Mouse (Mus musculus) kidney, adult 8-10 months (tissue): Measurements from ENCODE around the gene Pard3b.

ENCODE experiments used
- DNase-seq, 2 experiments: peaks; one replicate each; pipeline ENCODE4 v3.0.0; 2022

Pard3b gene

DNA sequence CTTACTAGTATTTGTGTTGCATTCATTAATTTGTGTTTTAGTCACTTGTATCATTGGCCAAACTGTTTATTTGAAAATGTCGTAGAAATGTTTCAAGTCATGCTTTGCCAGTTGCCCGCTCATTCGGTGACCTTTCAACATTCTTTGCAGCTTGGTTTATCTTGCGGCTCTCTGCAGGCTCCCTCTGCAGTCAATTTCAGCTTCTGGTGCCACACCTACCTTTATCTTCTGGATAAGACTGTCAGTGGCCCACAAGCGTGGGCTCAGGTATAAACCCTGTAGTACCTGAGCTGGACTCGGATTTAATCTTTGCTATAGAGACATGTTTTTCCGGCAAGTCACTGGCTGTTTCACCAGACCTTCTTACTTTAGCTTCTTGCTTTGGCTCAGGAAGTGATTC lies 456.3 kb downstream of the Pard3b start:
- DNase-seq: no peak

DNA sequence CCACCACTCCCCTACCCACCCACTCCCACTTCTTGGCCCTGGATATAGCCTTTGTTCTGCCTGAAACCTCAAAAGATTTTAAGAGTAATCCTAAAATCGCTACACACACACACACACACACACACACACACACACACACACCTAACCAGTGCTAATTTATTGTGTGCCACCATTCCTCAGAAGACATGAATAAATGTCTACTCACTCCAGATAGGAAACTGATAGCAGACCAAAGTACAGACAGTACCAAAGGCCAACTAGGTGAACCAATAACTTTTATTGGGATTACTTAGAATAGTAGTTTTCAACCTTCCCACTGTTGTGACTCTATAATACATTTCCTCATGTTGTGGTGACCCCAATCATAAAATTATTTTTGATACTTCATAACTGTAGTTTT lies 483.8 kb downstream of the Pard3b start:
- no peak for DNase-seq

DNA sequence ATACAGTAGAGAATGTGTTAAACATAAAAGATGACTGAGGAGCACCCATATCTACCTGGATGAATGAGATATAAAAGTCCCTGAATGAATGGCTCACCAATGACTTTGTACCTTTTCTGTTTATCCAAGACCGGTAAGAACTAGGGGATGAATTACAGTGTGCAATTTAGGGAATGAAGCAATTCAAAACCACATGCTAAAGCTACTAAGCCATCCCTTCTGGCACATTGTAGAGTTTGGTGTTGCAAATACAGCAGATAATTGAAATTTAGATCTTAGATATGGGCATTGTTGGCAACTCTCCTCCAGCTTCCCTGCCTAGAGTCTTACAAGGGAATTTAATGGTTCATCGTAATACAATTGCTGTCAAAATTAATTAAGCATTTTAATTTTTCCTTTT lies 490.6 kb downstream of the Pard3b start:
- no peak for DNase-seq

DNA sequence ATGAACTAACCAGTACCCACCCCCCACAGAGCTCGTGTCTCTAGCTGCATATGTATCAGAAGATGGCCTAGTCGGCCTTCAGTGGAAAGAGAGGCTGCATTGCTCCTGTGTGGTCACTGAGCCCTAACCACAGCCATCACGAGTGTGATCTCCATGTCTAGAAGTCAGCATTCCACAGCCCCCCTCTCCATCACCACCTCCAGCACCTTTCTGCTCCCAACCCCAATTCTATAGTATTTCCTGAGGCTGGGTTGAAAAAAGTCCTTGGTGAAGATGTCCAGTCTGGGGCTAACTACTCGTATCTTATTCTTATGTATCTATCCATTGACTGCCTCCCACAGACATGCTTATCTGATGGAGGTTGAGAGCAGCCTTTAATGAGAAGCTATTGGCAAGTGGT lies 509.5 kb downstream of the Pard3b start:
- no peak for DNase-seq

DNA sequence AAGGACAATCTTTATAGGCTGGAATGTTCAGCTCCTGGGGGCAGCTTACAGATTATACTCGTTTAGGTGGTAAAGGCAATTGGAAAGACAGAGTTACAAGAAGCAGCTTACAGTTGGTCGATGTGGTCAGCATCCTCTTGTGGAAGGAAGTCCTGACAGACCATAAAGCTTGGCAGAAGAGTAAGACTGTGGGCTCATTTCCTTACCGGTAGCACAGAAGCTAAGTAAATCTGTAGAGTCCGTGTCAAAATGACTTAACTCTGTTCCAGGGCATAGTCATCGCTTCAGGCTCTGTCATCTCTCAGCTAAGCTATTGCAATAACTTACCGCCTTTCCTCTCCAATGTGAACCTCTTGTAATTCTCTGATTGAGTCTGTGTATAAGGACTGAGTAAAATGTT lies 510.2 kb downstream of the Pard3b start:
- no peak for DNase-seq

DNA sequence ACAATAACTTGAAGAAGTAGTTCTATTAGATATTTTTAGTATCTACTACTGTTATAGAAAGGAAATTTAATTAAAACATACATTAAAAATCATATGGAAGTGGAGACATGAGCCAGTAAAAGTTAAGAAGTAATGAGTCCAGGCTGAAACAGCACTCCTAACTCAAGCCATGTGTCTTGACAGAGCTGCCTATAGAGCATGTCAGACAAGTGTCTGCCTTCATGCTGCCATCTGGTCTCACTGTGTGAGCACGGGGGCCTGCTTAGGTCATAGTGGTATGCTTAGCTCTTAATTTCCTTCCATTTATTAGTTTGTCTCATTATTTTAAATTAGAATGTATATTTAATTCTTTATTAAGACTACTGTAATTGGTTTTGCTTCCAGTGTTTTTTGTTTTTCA lies 517.3 kb downstream of the Pard3b start:
- DNase-seq: no peak

DNA sequence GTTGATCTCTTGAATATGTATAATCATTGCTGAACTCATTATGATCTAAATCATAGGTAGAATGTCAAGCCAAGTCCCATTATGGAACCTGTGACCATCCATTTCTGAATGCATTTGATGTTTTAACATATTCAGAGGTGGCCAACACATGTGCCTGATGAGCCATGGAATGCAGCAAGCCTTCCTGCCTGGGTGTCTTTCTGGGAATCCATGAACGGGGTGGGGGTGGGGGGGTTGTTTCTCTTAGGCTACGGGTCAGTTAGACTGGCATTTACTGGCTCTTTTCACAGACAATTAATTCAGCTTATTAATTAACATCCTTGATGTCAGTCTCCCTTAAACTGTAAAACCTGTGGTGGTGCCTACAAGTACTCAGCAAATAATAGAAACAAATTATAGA lies 521.0 kb downstream of the Pard3b start:
- no peak for DNase-seq

DNA sequence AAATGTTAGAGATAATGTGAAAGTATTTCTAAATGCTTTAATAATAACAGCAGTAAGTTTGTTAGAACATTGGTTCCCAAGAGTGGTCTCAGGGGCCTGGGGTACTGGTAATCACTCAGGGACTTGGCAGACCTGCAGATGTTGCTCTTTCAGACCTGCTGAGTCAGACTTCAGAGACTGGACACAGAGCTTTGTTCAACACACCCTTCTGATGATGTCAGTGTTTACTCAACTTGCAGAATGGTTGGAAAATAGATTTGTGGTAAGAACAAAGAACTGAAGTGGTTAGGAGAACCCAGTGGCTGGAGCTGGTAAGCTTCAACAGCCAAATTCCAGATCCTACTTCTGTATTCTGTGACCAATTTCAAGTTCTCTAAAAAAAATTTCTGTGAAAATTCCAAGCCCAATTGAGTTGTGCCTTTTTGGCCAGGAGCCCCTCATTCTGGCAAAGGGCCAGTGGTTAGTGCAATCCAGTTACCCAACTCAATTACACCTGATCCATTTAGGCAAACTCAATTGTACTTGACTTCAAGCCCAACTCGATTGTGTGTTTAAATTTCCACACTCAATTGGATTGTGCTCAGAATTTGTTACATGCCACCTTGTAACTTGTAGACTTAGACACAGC lies 536.5 kb downstream of the Pard3b start:
- no peak for DNase-seq

DNA sequence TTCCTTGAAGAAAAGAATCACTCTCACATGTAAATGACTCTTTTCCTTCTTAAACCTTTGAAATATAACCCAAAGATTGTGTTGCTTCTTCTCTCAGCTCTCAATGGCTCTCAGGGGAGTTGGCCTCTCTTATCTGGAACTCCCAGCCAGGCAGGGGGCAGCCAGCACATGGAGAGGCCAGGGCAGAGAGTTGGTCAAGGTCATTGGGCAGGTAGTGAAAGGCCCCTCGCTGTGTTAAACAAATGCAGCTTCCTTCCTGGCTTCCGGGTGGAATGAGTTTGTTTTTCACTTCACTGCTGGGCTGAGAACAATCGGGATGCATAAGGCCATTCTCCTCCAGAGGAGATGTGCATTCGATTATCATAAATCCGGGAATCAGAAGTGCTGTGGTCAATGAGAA lies 543.0 kb downstream of the Pard3b start:
- peak in 1 of 2 experiments; percentile 1 for DNase-seq

DNA sequence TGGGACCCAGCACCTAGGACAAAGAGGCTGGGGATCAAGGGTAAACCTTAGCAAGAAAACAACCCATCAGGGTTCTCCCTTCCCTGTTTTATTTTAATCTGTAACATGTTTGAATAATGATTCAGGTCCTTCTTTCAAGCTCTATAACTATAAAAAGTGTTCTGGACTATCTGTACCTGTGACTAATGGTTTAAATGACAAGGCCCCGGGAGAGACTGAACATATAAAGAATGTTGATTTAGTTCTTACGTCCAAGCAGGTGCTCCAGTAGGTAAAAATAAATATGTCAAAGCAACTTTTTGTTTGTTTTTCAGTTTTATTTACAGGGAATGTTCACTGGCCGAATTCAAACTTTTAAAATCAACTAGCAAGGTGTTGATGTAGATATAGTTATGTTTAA lies 544.0 kb downstream of the Pard3b start:
- DNase-seq: no peak

DNA sequence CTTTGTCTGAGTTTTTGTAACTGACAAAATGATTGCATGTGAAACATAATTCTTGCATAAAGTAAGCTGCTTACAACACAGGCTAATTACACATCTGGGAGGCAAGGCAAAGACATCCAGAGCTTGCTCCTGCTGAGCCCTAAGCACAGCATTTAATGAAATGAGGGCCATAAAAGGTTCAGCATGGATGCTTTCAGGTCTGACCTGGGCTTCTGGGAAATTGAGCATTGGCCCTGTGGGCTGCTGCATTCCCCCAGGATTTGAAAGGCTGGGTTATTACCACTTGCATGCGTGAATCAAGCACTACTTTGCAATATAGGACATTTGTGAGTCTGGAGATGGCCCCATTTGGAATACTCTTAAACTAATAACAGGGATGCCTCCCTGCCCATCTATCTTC lies 552.2 kb downstream of the Pard3b start:
- no peak for DNase-seq

DNA sequence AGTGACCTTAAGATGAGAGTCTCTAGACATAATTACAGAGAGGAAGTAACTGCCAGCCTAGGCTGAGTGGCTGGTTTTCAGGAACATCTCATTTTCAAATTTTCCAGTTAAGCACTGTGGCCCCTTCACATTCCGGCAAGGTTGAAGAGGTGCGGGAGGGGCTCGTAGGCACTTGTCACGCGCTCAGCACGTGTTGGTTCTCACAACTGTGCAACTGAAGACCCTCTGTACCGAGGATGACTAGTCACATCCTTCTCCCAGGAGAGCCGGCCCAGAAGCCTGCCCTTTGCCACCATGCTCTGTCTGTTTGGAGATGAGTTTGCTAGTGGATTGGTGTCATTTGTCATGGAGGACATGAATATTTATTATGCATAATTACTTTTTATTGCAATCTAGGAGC lies 558.9 kb downstream of the Pard3b start:
- DNase-seq: no peak

DNA sequence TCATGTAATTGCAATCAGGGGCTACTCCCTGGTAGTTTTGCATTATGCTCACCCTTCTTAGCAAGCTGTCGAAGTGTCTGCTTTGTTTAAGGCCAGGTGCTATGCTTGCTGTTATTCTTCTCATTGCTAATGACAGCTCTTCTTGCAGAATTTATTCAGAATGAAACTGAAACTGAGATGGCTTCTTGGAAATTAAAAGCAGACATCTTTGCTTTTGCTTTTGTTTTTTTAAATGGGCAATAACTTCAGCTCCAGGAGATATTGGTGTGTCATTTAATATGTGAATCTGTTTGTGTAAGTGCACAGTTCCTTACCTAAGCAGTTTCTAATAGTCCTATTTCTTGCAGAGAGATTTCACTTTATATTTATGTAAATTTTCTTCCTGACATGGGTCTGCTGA lies 562.3 kb downstream of the Pard3b start:
- DNase-seq: no peak

DNA sequence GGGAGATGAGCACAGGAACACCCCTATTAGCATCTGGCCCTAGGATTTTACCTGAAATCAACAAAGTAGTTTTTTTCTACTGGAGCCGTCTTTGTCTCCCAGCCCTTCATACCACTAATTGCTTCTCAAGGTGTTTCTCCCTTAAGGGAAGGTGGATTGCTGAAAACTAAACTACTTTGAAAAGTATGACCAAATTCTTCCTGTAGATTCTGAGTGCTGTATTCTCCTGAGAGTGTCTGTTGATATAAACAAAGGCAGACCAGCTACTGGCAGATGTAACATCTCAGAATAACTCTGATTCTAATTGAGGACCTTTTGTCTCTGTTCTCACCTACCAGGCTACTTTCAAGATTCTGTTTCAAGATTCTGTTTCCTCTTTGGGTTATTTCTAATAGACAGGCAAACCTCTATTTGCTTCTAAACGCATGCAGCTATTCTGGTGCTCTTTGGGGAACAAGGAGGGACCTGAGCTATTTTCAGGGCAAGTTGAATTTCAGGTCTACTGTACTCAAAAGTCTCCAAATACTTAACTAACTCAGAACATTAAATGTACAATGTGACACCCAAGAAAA lies 563.1 kb downstream of the Pard3b start:
- no peak for DNase-seq

DNA sequence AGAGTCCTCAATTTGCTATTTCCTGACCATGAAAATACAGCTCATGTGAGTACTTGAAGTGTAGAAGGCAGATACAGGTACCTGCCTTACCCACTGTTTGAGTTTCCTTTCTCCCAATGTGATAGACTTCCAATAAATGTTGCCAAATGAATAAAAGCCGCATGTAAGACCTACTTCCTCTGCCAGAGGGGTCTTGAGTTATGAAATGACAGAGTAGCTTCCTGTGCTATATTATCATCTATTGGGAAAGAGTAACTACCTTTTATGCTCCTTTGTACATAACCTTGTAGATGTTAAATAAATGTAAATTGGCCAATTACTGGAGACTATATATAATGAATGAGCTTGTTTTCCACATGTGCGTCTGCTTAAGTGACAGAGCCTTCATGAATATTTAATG lies 574.7 kb downstream of the Pard3b start:
- no peak for DNase-seq

DNA sequence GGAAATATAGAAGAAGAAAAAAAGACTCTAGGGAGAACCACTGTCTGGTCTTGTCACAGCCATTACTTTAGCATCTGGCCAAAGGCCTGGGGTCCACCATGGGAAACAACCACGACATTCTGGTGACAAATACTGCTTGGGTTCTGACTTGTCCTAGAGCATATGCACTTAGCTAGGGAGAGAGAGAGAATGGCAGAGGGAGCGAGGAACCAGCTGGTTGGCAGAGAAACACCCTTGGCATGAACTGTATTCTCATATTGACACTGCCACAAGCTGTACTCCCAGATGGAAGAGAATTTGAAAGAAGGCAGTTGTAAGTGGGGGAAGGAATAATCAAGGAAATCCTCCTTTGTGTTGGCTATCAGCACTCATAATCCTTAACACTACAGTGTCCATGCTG lies 577.2 kb downstream of the Pard3b start:
- DNase-seq: no peak

DNA sequence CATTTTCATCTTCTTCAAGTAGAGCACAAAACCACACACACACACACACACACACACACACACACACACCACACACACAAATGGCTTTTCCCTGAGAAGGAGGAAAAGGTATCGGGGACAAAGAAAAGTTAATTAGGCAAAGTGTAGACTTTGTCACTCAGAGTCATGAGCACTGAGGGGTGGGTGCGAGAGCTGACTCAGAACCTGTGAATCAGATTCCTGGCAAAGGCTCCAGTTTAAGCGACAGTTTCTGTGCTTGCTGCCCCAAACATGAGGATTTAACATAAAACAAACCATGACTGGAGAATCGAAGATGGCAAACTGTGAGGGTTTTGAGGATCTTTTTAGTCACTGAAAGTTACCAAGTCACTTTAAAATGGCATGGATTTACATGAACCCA lies 577.9 kb downstream of the Pard3b start:
- DNase-seq: no peak

DNA sequence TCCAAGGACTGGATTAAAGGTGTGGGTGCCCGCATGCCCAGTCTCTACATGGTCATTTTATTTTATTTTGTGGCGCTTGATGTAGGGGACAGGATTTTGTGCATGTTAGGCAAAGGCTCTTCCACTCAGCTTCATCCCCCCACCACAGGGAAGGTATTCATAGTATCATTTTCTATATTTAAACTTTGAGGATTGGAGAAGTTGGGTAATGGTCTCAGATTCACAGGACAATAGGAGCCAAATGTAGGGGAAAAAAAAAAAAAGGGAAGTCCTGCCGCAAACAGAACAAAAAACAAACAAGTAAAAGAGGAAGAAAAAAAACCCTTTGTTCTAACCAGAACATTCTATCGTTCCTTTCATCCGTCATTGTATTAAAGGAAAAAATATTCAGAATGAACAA lies 590.5 kb downstream of the Pard3b start:
- DNase-seq: no peak

DNA sequence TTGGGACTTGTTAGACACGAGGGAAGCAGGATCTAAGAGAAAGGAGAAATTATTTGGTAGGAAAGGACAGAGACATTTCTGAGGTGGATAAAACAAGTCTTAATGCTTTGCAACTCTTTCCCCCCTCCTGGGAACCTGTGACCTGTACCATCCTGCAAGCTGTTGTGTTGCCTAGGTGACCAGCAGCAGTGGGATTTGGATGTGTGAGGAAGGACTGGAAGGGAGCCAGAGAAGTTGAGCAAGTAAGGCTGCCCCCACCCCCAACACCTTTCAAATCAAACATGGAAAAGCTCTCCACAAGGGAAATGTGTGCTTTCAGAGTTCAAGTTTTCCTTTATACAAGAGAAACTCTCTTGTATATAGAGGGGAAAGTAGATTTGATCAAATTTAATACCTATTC lies 595.4 kb downstream of the Pard3b start:
- DNase-seq: no peak

DNA sequence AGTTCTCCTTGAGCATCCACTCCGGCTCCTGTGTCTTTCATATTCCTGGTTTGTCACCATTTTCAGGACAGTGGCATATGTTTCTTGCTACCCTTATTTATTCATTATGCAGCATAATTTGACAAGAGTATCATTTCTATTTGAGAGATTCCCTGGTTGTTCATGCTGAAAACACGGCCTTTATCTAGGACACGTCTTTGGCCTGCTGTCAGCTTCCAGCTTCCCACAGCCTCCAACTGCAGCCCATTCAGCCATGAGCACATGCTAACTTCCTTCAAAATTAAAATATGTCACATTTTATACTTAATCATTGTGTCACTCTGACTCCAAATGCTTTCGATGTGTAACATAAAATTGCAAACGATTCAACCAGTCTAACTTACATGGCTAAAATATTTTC lies 596.5 kb downstream of the Pard3b start:
- DNase-seq: no peak

DNA sequence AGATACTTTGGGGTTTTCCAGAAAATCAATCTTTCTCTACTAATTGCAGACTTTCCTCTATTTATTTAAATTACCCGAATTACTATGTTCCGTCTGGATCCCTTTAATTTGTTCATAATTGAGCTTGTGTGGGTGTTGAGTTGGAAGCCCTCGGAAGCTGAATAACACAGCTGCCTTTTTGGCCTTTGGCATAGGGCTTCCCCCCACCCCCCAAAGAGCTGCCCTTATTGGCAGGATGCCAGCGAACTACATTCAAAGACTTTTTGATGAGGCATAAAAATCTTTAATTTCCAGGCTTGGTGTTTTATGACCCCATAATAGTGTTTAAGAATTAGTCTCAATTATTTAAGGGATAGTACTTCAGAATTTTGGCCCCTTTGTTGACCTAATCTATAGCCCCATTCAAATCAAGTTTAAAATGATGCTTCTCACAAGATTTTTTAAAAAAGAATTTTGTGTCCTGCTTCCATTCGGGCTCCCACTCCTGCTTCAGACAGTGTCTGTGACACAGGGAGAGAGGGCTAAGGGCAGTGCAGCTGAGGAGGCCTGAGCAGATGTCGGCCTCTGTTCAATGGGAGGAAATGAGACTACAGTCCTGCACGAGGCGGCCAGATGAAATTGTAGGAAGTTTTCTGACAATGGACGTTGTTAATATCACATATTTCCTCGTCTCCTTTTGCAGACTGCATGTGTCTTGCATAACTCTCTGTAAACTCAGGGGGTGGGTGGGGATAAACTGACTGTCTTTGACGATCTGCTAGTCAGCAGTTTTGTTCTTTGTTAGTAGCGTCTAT lies 605.8 kb downstream of the Pard3b start:
- DNase-seq: no peak

DNA sequence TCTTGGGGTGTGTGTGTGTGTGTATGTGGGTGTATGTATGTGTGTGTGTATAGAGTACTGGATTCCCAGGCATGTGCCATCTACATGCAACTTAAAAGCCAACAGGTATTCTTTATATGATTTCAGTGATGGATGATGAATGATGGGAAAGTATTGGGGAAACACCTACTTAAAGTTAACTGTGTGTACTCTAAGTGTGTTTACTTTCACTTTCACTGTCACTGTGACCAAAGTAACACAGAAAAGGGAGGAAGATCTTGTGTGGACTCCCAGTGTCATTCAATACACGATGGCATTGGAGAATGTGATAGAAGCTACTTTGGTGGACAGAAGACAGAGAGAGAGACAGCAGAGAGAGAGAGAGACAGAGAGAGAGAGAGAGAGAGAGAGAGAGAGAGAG lies 613.8 kb downstream of the Pard3b start:
- DNase-seq: no peak

DNA sequence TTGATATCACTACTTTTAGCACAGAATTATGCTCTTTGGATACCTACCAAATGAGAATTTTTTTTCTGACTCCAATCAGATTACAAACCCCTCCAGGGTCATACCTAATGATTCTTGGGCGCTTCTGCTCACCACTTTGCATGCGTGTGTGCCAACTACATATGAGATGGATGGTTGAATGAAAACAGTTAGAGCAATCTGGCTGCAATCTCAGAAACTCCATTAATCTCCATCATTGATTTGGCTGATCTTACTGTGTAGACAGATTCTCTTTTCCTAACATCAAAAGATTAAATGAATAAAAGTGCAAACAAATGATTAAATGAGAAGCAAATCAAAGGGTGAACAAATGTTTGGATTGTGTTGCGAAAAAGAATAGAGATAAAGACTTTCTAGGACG lies 615.7 kb downstream of the Pard3b start:
- no peak for DNase-seq

DNA sequence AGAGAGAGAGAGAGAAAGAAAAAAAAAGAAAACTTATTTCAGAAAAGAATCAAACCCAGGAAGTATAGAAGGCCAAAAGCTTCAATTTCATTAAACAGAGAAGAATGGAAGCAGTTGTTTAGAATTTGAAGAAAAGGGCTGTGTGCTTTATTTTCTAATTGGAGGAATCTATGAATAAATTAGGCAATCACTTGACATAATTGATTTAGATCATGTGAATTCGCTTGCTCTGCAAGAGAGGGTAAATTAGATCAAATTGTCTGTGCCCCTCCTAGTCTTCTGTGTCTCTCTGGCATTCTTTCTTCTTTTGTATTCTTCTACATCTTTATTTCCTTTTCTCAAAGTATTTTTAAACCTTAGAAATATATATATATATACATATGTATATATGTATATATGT lies 616.3 kb downstream of the Pard3b start:
- DNase-seq: no peak

DNA sequence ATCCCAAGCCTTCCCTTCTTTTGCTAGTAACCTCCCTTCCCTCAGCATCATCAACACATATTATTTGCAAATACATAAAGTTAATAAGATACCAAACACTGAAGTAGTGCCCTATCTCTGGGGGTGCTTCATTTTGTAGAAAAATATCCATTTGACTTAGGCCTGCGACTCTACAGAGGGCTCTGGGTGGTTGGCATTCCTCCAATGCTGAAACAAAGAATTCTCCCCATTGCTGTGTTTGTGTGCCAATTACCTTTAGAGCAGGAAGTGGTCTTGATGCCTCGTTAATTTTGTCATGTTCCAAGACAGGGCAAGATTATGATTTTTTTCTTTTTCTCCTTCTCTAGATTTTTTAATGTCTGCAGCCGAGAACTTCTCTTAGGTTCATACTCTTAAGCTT lies 637.8 kb downstream of the Pard3b start:
- DNase-seq: no peak
